Mouse (Mus musculus) megakaryocyte, embryonic 14.5 days (primary cell): Measurements from ENCODE around the gene Fpgs. TPM values are rescaled to one million over a fixed set of nuclear protein-coding genes. Genes with fewer than 3 reads are reported as not detected.

Experiments
- H3K27me3 ChIP-seq: replicated peaks from 2 replicates; pipeline ENCODE3; 2012; ENCODE audit warnings: inconsistent platforms
- H3K36me3 ChIP-seq: replicated peaks from 2 replicates; pipeline ENCODE3; 2012; ENCODE audit warnings: low read length, inconsistent platforms, mixed read lengths
- H3K4me1 ChIP-seq: 2 replicates; pipeline ENCODE4 v1.6.1; 2012; ENCODE audit warnings: inconsistent platforms
- H3K4me3 ChIP-seq: replicated peaks from 2 replicates; pipeline ENCODE3; 2012; ENCODE audit warnings: moderate library complexity, mild to moderate bottlenecking, inconsistent platforms
- H3K9me3 ChIP-seq: 2 replicates; pipeline ENCODE4 v1.6.1; 2012; ENCODE audit warnings: inconsistent platforms
- FLI1 ChIP-seq: IDR thresholded peaks from 2 replicates; pipeline ENCODE4 v1.6.1; 2012; ENCODE audit warnings: low read length, inconsistent platforms, mixed read lengths
- GATA1 ChIP-seq: IDR thresholded peaks from 3 replicates; pipeline ENCODE4 v1.6.1; 2012; ENCODE audit warnings: mixed read lengths, low read length, inconsistent platforms, borderline replicate concordance
- polyA plus RNA-seq: library from polyadenylated mRNA; stranded (reverse); fragments of >175 nt; gene quantifications from 2 replicates; pipeline ENCODE4 v1.2.3, GENCODE M21; 2012; ENCODE audit warnings: low replicate concordance; ENCODE audit not compliant: insufficient read depth

Gene Fpgs
- polyA plus RNA-seq, 1 experiment = 39.7 TPM

GRCm38 (mm10) chr2:32712934-32713817 is 9.2 kb upstream of the Fpgs start, which contains the start of gene Cdk9:
Cdk9 (minus strand) TSS chr2:32713076.
- Histone ChIP-seq H3K27me3 (no peaks in the 10 kb centered on the region), H3K9me3 (peaks cover 5% of the 10 kb centered on the region; the same call in 1 of the 2 replicates), H3K4me1 (peaks cover 73% of the 10 kb centered on the region), H3K4me3 (peak within 1 kb of the TSS; percentile 97), H3K36me3 (peaks cover 42% of the 10 kb centered on the region)
- TF ChIP-seq FLI1 = no peak
- no peak for TF ChIP-seq GATA1

- peaks cover 72% of the 10 kb centered on the region for H3K4me1 ChIP-seq
- H3K27me3 ChIP-seq = no peaks in the 10 kb centered on the region
- H3K4me3 ChIP-seq = peak overlapping the region; percentile 97
- peaks cover 5% of the 10 kb centered on the region; the same call in 1 of the 2 replicates for H3K9me3 ChIP-seq
- peaks cover 48% of the 10 kb centered on the region for H3K36me3 ChIP-seq
- TF ChIP-seq GATA1 (no peak), FLI1 (peak; percentile 59; the same call in 1 of the 2 replicates)
Observed at GRCm38 (mm10) chr2:32712586-32712933, 8.6 kb upstream of the Fpgs start.

GRCm38 (mm10) chr2:32712108-32712551 is 8.2 kb upstream of the Fpgs start:
- Histone ChIP-seq H3K36me3 (peaks cover 50% of the 10 kb centered on the region), H3K4me1 (peaks cover 71% of the 10 kb centered on the region)

GRCm38 (mm10) chr2:32711301-32712056 is 7.5 kb upstream of the Fpgs start:
- TF ChIP-seq GATA1 (no peak), FLI1 (no peak)
- Histone ChIP-seq H3K4me1 (peaks cover 72% of the 10 kb centered on the region), H3K9me3 (0 out of 2 replicates have a peak, but pooled peaks cover under 1% of the 10 kb centered on the region), H3K27me3 (no peaks in the 10 kb centered on the region), H3K36me3 (peaks cover 51% of the 10 kb centered on the region), H3K4me3 (peak overlapping the region; percentile 97)

More at GRCm38 (mm10) chr2:32712108-32712551, 8.2 kb upstream of the Fpgs start:
- H3K9me3 ChIP-seq = peaks cover 5% of the 10 kb centered on the region; the same call in 1 of the 2 replicates
- H3K27me3 ChIP-seq = no peaks in the 10 kb centered on the region
- no peak for TF ChIP-seq FLI1
- no peak for TF ChIP-seq GATA1
- peak overlapping the region; percentile 97 for H3K4me3 ChIP-seq

- H3K4me1 ChIP-seq = peaks cover 70% of the 10 kb centered on the region
- H3K27me3 ChIP-seq = no peaks in the 10 kb centered on the region
- TF ChIP-seq FLI1 (no peak), GATA1 (no peak)
- no peaks in the 10 kb centered on the region for H3K9me3 ChIP-seq
- H3K4me3 ChIP-seq = peak overlapping the region; percentile 33
- H3K36me3 ChIP-seq = peaks cover 61% of the 10 kb centered on the region
Observed at GRCm38 (mm10) chr2:32710425-32710824, 6.5 kb upstream of the Fpgs start.

- Histone ChIP-seq H3K4me1 (peaks cover 68% of the 10 kb centered on the region), H3K9me3 (no peaks in the 10 kb centered on the region), H3K27me3 (no peaks in the 10 kb centered on the region), H3K36me3 (peaks cover 68% of the 10 kb centered on the region), H3K4me3 (peak overlapping the region; percentile 5)
- TF ChIP-seq FLI1 = no peak
- no peak for TF ChIP-seq GATA1
Observed at GRCm38 (mm10) chr2:32709521-32710137, 5.7 kb upstream of the Fpgs start.

- Histone ChIP-seq H3K36me3 (peaks cover 78% of the 10 kb centered on the region), H3K4me3 (peak overlapping the region; percentile 38), H3K27me3 (no peaks in the 10 kb centered on the region), H3K4me1 (peaks cover 58% of the 10 kb centered on the region), H3K9me3 (no peaks in the 10 kb centered on the region)
- TF ChIP-seq FLI1 = no peak
- TF ChIP-seq GATA1 = no peak
Observed at GRCm38 (mm10) chr2:32708643-32709042, 4.7 kb upstream of the Fpgs start.

GRCm38 (mm10) chr2:32706971-32707370 is 3.0 kb upstream of the Fpgs start:
- Histone ChIP-seq H3K4me3 (no peak overlapping the region), H3K36me3 (peaks cover 95% of the 10 kb centered on the region)
- TF ChIP-seq FLI1 (no peak), GATA1 (no peak)

GRCm38 (mm10) chr2:32705018-32705417 is 1.1 kb upstream of the Fpgs start:
- Histone ChIP-seq H3K36me3 (peaks cover 94% of the 10 kb centered on the region), H3K27me3 (no peaks in the 10 kb centered on the region), H3K9me3 (no peaks in the 10 kb centered on the region), H3K4me3 (no peak overlapping the region), H3K4me1 (peaks cover 41% of the 10 kb centered on the region)
- TF ChIP-seq GATA1 (no peak), FLI1 (no peak)

More at GRCm38 (mm10) chr2:32706971-32707370, 3.0 kb upstream of the Fpgs start:
- no peaks in the 10 kb centered on the region for H3K27me3 ChIP-seq
- H3K9me3 ChIP-seq = no peaks in the 10 kb centered on the region
- peaks cover 56% of the 10 kb centered on the region for H3K4me1 ChIP-seq
